In genomic region chr8:115475156-115475555, GRCm38 (mm10) we compare ENCODE assay signal across 20 mouse cellular contexts.
DNase-seq lines count a peak whose midpoint lies in the region; ATAC-seq and TF ChIP-seq lines count a peak whose summit lies in the region.
"Had no signal": no experiment of that assay in that cellular context is flagged by ENCODE, and none has a peak within 500 bp of the region (broad histone marks: within the 10 kb centered on the region; RNA-seq: fewer than 3 reads in every experiment).

No protein-coding gene starts in this region.

- H3K9me3 ChIP-seq in midbrain, embryonic 11.5 days (ENCODE audit: control insufficient read depth, low read length), result no peaks in the 10 kb centered on the region
- no peaks in the 10 kb centered on the region for H3K9me3 ChIP-seq in midbrain, embryonic 16.5 days (replicated peaks; ENCODE audit: control insufficient read depth, low read length, poor library complexity, severe bottlenecking)
- H3K9me3 ChIP-seq: embryonic facial prominence, embryonic 12.5 days; heart, embryonic 10.5 days; hindbrain, embryonic 12.5 days had no signal

- H3K4me2 ChIP-seq in midbrain, embryonic 11.5 days, result no peak overlapping the region
- no peak overlapping the region for H3K4me2 ChIP-seq in midbrain, embryonic 16.5 days (ENCODE audit: low read length)
- H3K4me2 ChIP-seq: embryonic facial prominence, embryonic 12.5 days; hindbrain, embryonic 12.5 days had no signal

- H3K27ac ChIP-seq in midbrain, embryonic 11.5 days (ENCODE audit: low read depth, low read length), result no peak overlapping the region
- no peak overlapping the region for H3K27ac ChIP-seq in midbrain, embryonic 16.5 days (ENCODE audit: low read length)
- H3K27ac ChIP-seq in cerebellum, adult 2 months (ENCODE audit: insufficient read depth, low read length), result peak overlapping the region; percentile 85
- H3K27ac ChIP-seq: embryonic facial prominence, embryonic 12.5 days; heart, embryonic 10.5 days; hindbrain, embryonic 12.5 days had no signal

- H3K4me1 ChIP-seq in midbrain, embryonic 11.5 days (ENCODE audit: control insufficient read depth, insufficient read depth, low read length), result no peaks in the 10 kb centered on the region
- H3K4me1 ChIP-seq in midbrain, embryonic 16.5 days (ENCODE audit: control insufficient read depth, insufficient read depth, low read length), result no peaks in the 10 kb centered on the region
- peaks cover 18% of the 10 kb centered on the region; the same call in 1 of the 2 replicates for H3K4me1 ChIP-seq in cerebellum, adult 2 months (ENCODE audit: control insufficient read depth, insufficient read depth, low read length)
- H3K4me1 ChIP-seq: embryonic facial prominence, embryonic 12.5 days; hindbrain, embryonic 12.5 days had no signal

- no peak overlapping the region for H3K4me3 ChIP-seq in midbrain, embryonic 11.5 days (ENCODE audit: low read depth, low read length)
- no peak overlapping the region for H3K4me3 ChIP-seq in midbrain, embryonic 16.5 days (ENCODE audit: low read depth, low read length)
- H3K4me3 ChIP-seq in cerebellum, adult 2 months (replicated peaks; ENCODE audit: insufficient read depth, low read depth, low read length), result peak overlapping the region; percentile 35
- H3K4me3 ChIP-seq: embryonic facial prominence, embryonic 12.5 days; heart, embryonic 10.5 days; hindbrain, embryonic 12.5 days had no signal

- TF ChIP-seq POLR2A in cerebellum, adult 2 months (IDR thresholded peaks at IDR 0.05; ENCODE audit: borderline replicate concordance, insufficient read depth, low read length), result no peak

- DNase-seq in midbrain, embryonic 11.5 days (ENCODE audit: low spot score, missing footprints), result peak; percentile 41
- peak; percentile 55 to 76 for DNase-seq in cerebellum, adult 2 months
- DNase-seq in cerebellum, postnatal 14 days, result peak; percentile 14 to 34
- no peak for DNase-seq in heart, adult 11 months
- DNase-seq in frontal cortex, postnatal 25 days (ENCODE audit: low spot score in 2 of 2), result no peak
- no peak for DNase-seq in spleen, postnatal 14 days (ENCODE audit: low spot score in 2 of 2)
- DNase-seq: adrenal gland, adult 8-10 months; adrenal gland, postnatal 36 days; gastrocnemius, postnatal 36 days; heart, adult 18-20 months; heart, postnatal 10 days; heart, postnatal 4 days; kidney, adult 11 months had no signal

- no peaks in the 10 kb centered on the region for H3K27me3 ChIP-seq in midbrain, embryonic 11.5 days (ENCODE audit: control insufficient read depth, insufficient read depth, low read length)
- no peaks in the 10 kb centered on the region for H3K27me3 ChIP-seq in midbrain, embryonic 16.5 days (ENCODE audit: control insufficient read depth, insufficient read depth, low read depth, low read length)
- no peaks in the 10 kb centered on the region for H3K27me3 ChIP-seq in cerebellum, adult 2 months (ENCODE audit: control insufficient read depth, insufficient read depth, low read length)
- H3K27me3 ChIP-seq: embryonic facial prominence, embryonic 12.5 days had no signal

- WGBS in midbrain, embryonic 11.5 days, result 91% methylated on average over 10 of the region's 10 CpGs
- WGBS in midbrain, embryonic 16.5 days, result 80% methylated on average over 10 of the region's 10 CpGs
- WGBS in cerebellum, adult 2 months, result 11% methylated on average over 10 of the region's 10 CpGs

- H3K36me3 ChIP-seq in midbrain, embryonic 11.5 days (ENCODE audit: control insufficient read depth, insufficient read depth, low read length), result no peaks in the 10 kb centered on the region
- H3K36me3 ChIP-seq in midbrain, embryonic 16.5 days (ENCODE audit: control insufficient read depth, insufficient read depth, low read length), result no peaks in the 10 kb centered on the region
- H3K36me3 ChIP-seq: embryonic facial prominence, embryonic 12.5 days; heart, embryonic 10.5 days; hindbrain, embryonic 12.5 days had no signal

- ATAC-seq in midbrain, embryonic 11.5 days (ENCODE audit: low FRiP score), result no peak
- no peak for ATAC-seq in midbrain, embryonic 16.5 days
- ATAC-seq: forebrain, embryonic 16.5 days; hindbrain, embryonic 16.5 days; inflammation-experienced regulatory T-cells, adult 6 months had no signal

- no peak overlapping the region for H3K9ac ChIP-seq in midbrain, embryonic 11.5 days (ENCODE audit: low read length)
- no peak overlapping the region for H3K9ac ChIP-seq in midbrain, embryonic 16.5 days (ENCODE audit: low read depth, low read length)
- H3K9ac ChIP-seq: embryonic facial prominence, embryonic 12.5 days; hindbrain, embryonic 12.5 days had no signal

- TF ChIP-seq CTCF in cerebellum, adult 2 months (IDR thresholded peaks at IDR 0.05; ENCODE audit: borderline replicate concordance, insufficient read depth, low read depth, low read length), result no peak

Comparison
In these comparisons a context has a peak if more than half of its experiments do, and no peak if none do; other contexts are left out.
1. DNase-seq: peak in midbrain, embryonic 11.5 days (single experiment), cerebellum, adult 2 months (2 of 2) and cerebellum, postnatal 14 days (2 of 2); none in heart, adult 11 months (single experiment), frontal cortex, postnatal 25 days (0 of 2) and spleen, postnatal 14 days (0 of 2).